Mouse (Mus musculus): ENCODE results near the gene 5730455P16Rik.

GRCm38 (mm10) chr11:80336351-80336730, 41.5 kb downstream of the 5730455P16Rik start:
- TF ChIP-seq CTCF (IDR thresholded peaks at IDR 0.05; ENCODE audit: low read depth) (no peak), EP300 (IDR thresholded peaks at IDR 0.05; ENCODE audit: low read depth) (no peak)
